Mouse (Mus musculus): ENCODE data around the gene Jarid2.

DNA sequence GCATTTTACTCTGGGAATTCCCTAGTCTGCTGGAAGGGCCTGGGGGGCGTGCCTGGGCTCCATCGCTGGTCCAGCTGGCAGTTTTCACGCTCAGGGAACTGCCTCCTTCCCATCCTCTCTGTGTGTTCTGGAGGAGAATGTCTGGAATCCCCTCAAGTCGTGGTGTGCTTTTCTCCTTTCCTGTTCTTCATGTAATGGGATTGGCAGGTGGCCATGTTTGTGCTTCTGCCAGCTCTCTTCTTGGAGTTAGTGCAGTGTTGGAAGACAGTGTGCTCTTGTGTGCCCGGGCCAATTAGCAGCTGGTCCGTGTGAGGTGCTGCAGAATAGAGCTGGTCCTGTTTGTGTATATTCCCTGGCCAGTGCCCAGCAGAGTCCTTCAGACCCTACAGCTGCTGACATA, 178.4 kb downstream of the Jarid2 start:
- TF ChIP-seq TAL1 (IDR thresholded peaks at IDR 0.05; ENCODE audit: low read length), result no peak
- no peak for TF ChIP-seq GATA1 (IDR thresholded peaks at IDR 0.05; ENCODE audit: low read length)

Measured in erythroblast, embryonic 14.5 days (primary cell).